Mouse (Mus musculus) liver, embryonic 11.5 days (tissue): ENCODE results near the gene Ddah1. TPM values are rescaled to one million over a fixed set of nuclear protein-coding genes. Genes with fewer than 3 reads are reported as not detected.
A peak's percentile ranks its signal among the peaks of the same experiment; 100 is the strongest.

Source experiments
- ATAC-seq: fragments of 200-750 bp; cut with Nextera tagmentation; replicated peaks from 2 replicates; pipeline ENCODE4 v1.8.0; 2017; ENCODE audit warnings: moderate number of reproducible peaks, mild to moderate bottlenecking, moderate TSS enrichment, moderate library complexity; ENCODE audit not compliant: low FRiP score
- DNase-seq: peaks from one replicate; pipeline ENCODE4 v3.0.0-alpha.2; 2017; ENCODE audit warnings: low spot score
- H3K27ac ChIP-seq: fragments of 300-500 bp; sonication (generic); 2 replicates; pipeline ENCODE4 v1.5.1; 2014; ENCODE audit warnings: mild to moderate bottlenecking, low read depth, low read length, control low read depth
- H3K27me3 ChIP-seq: fragments of 300-500 bp; sonication (generic); replicated peaks from 2 replicates; pipeline ENCODE4 v1.6.1; 2014; ENCODE audit warnings: low read length, mixed read lengths; ENCODE audit not compliant: control insufficient read depth, insufficient read depth
- H3K36me3 ChIP-seq: fragments of 300-500 bp; sonication (generic); 2 replicates; pipeline ENCODE4 v1.6.1; 2014; ENCODE audit warnings: mild to moderate bottlenecking, low read length, moderate library complexity, mixed read lengths; ENCODE audit not compliant: control insufficient read depth, insufficient read depth
- H3K4me1 ChIP-seq: fragments of 300-500 bp; sonication (generic); replicated peaks from 2 replicates; pipeline ENCODE4 v1.6.1; 2014; ENCODE audit warnings: low read length, mixed read lengths; ENCODE audit not compliant: control insufficient read depth, insufficient read depth
- H3K4me2 ChIP-seq: fragments of 300-500 bp; sonication (generic); 2 replicates; pipeline ENCODE4 v1.6.1; 2014; ENCODE audit warnings: mild to moderate bottlenecking, control low read depth, moderate library complexity
- H3K4me3 ChIP-seq: fragments of 300-500 bp; sonication (generic); 2 replicates; pipeline ENCODE4 v1.5.1; 2014; ENCODE audit warnings: low read depth, low read length, control low read depth
- H3K9ac ChIP-seq: fragments of 300-500 bp; sonication (generic); 2 replicates; pipeline ENCODE4 v1.6.1; 2014; ENCODE audit warnings: low read depth, low read length, control low read depth
- H3K9me3 ChIP-seq: fragments of 300-500 bp; sonication (generic); 2 replicates; pipeline ENCODE4 v1.6.1; 2016; ENCODE audit warnings: low read length, inconsistent platforms, mixed read lengths; ENCODE audit not compliant: control insufficient read depth
- WGBS: fragments of 180-500 bp; shearing (Covaris S2); extraction: QIAGEN DNeasy Blood & Tissue Kit; methylation state at CpG from one replicate; pipeline ENCODE4 v1.1.7; 2014; 5-methylcytosine and 5-hydroxymethylcytosine counted together
- polyA plus RNA-seq: library from polyadenylated mRNA; unstranded; fragments of >200 nt; fragmentation: Nextera tagmentation; extraction: Ambion mirVana; gene quantifications from 2 replicates; pipeline ENCODE4 v1.2.1, GENCODE M21; 2014

The Ddah1 gene
- polyA plus RNA-seq, 1 experiment from 2014 or later, result 50.2 TPM

GRCm38 (mm10) chr3:145789114-145789513 is 30.6 kb downstream of the Ddah1 start:
- H3K4me2 ChIP-seq, result no peak overlapping the region
- no peaks in the 10 kb centered on the region for H3K27me3 ChIP-seq
- ATAC-seq (no peak), DNase-seq (no peak)
- WGBS, result 87% methylated on average over 7 of the region's 7 CpGs
- no peak overlapping the region for H3K27ac ChIP-seq
- H3K36me3 ChIP-seq, result no peaks in the 10 kb centered on the region
- H3K9me3 ChIP-seq, result peaks cover 2% of the 10 kb centered on the region; the same call in 1 of the 2 replicates
- H3K4me3 ChIP-seq, result no peak overlapping the region
- H3K9ac ChIP-seq, result no peak overlapping the region
- H3K4me1 ChIP-seq, result peaks cover 9% of the 10 kb centered on the region

GRCm38 (mm10) chr3:145790233-145790632 is 31.8 kb downstream of the Ddah1 start:
- Histone ChIP-seq H3K4me2 (no peak overlapping the region), H3K36me3 (no peaks in the 10 kb centered on the region), H3K9ac (no peak overlapping the region), H3K4me1 (peaks cover 8% of the 10 kb centered on the region), H3K27me3 (no peaks in the 10 kb centered on the region), H3K4me3 (no peak overlapping the region), H3K9me3 (peaks cover 2% of the 10 kb centered on the region; the same call in 1 of the 2 replicates), H3K27ac (no peak overlapping the region)
- no peak for DNase-seq
- 67% methylated on average over 3 of the region's 3 CpGs for WGBS
- no peak for ATAC-seq

GRCm38 (mm10) chr3:145790709-145791108 is 32.2 kb downstream of the Ddah1 start:
- H3K27me3 ChIP-seq, result no peaks in the 10 kb centered on the region
- no peaks in the 10 kb centered on the region for H3K36me3 ChIP-seq
- ATAC-seq, result 0 out of 2 replicates have a peak, but pooled peaks have one; percentile 35
- H3K4me1 ChIP-seq, result peaks cover 8% of the 10 kb centered on the region
- no peak for DNase-seq
- H3K9ac ChIP-seq, result no peak overlapping the region
- WGBS, result 62% methylated on average over 4 of the region's 4 CpGs
- no peak overlapping the region for H3K4me3 ChIP-seq
- H3K27ac ChIP-seq, result 0 out of 2 replicates have a peak overlapping the region, but pooled peaks have one; percentile 9
- peaks cover 2% of the 10 kb centered on the region; the same call in 1 of the 2 replicates for H3K9me3 ChIP-seq
- H3K4me2 ChIP-seq, result no peak overlapping the region

- H3K27me3 ChIP-seq, result no peaks in the 10 kb centered on the region
- WGBS, result 82% methylated on average over 10 of the region's 10 CpGs
- H3K9me3 ChIP-seq, result peaks cover 2% of the 10 kb centered on the region; the same call in 1 of the 2 replicates
- H3K4me1 ChIP-seq, result peaks cover 22% of the 10 kb centered on the region
- H3K4me3 ChIP-seq, result no peak overlapping the region
- DNase-seq (no peak), ATAC-seq (no peak)
- H3K4me2 ChIP-seq, result no peak overlapping the region
- no peaks in the 10 kb centered on the region for H3K36me3 ChIP-seq
- H3K27ac ChIP-seq, result no peak overlapping the region
- H3K9ac ChIP-seq, result no peak overlapping the region
Measured at GRCm38 (mm10) chr3:145794355-145794754, 35.9 kb downstream of the Ddah1 start.

GRCm38 (mm10) chr3:145795896-145796295 is 37.4 kb downstream of the Ddah1 start:
- H3K27ac ChIP-seq, result no peak overlapping the region; the same call in 1 of the 2 replicates
- no peaks in the 10 kb centered on the region for H3K36me3 ChIP-seq
- no peak overlapping the region for H3K4me2 ChIP-seq
- 71% methylated on average over 7 of the region's 7 CpGs for WGBS
- peaks cover 22% of the 10 kb centered on the region for H3K4me1 ChIP-seq
- H3K27me3 ChIP-seq, result no peaks in the 10 kb centered on the region
- DNase-seq (no peak), ATAC-seq (no peak)
- no peak overlapping the region for H3K4me3 ChIP-seq
- H3K9me3 ChIP-seq, result peaks cover 2% of the 10 kb centered on the region; the same call in 1 of the 2 replicates
- no peak overlapping the region for H3K9ac ChIP-seq

GRCm38 (mm10) chr3:145798042-145798441 is 39.6 kb downstream of the Ddah1 start:
- H3K9ac ChIP-seq, result no peak overlapping the region
- peaks cover 2% of the 10 kb centered on the region; the same call in 1 of the 2 replicates for H3K9me3 ChIP-seq
- 0 out of 2 replicates have a peak overlapping the region, but pooled peaks have one; percentile 19 for H3K4me2 ChIP-seq
- no peaks in the 10 kb centered on the region for H3K36me3 ChIP-seq
- WGBS, result 55% methylated on average over 10 of the region's 10 CpGs
- peaks cover 22% of the 10 kb centered on the region for H3K4me1 ChIP-seq
- no peak for DNase-seq
- H3K4me3 ChIP-seq, result no peak overlapping the region
- H3K27ac ChIP-seq, result peak overlapping the region; percentile 2; the same call in 1 of the 2 replicates
- H3K27me3 ChIP-seq, result no peaks in the 10 kb centered on the region
- no peak for ATAC-seq

- peak overlapping the region; percentile 43; the same call in 1 of the 2 replicates for H3K27ac ChIP-seq
- ATAC-seq (peak; percentile 72), DNase-seq (peak; percentile 48)
- no peaks in the 10 kb centered on the region for H3K36me3 ChIP-seq
- H3K9me3 ChIP-seq, result peaks cover under 1% of the 10 kb centered on the region; the same call in 1 of the 2 replicates
- no peaks in the 10 kb centered on the region for H3K27me3 ChIP-seq
- H3K9ac ChIP-seq, result no peak overlapping the region
- WGBS, result 4% methylated on average over 6 of the region's 6 CpGs
- H3K4me2 ChIP-seq, result peak overlapping the region; percentile 20; the same call in 1 of the 2 replicates
- H3K4me1 ChIP-seq, result peaks cover 22% of the 10 kb centered on the region
- H3K4me3 ChIP-seq, result no peak overlapping the region
Measured at GRCm38 (mm10) chr3:145798751-145799188, 40.3 kb downstream of the Ddah1 start.

GRCm38 (mm10) chr3:145799365-145799764 is 40.9 kb downstream of the Ddah1 start:
- WGBS, result 36% methylated on average over 3 of the region's 3 CpGs
- H3K4me2 ChIP-seq, result 0 out of 2 replicates have a peak overlapping the region, but pooled peaks have one; percentile 4
- no peak overlapping the region for H3K9ac ChIP-seq
- H3K27me3 ChIP-seq, result no peaks in the 10 kb centered on the region
- no peak for ATAC-seq
- DNase-seq, result no peak
- peak overlapping the region; percentile 43; the same call in 1 of the 2 replicates for H3K27ac ChIP-seq
- no peaks in the 10 kb centered on the region for H3K36me3 ChIP-seq
- H3K4me1 ChIP-seq, result peaks cover 22% of the 10 kb centered on the region
- H3K9me3 ChIP-seq, result no peaks in the 10 kb centered on the region
- H3K4me3 ChIP-seq, result no peak overlapping the region

- H3K4me1 ChIP-seq, result peaks cover 22% of the 10 kb centered on the region
- H3K9ac ChIP-seq, result no peak overlapping the region
- no peaks in the 10 kb centered on the region for H3K9me3 ChIP-seq
- no peak overlapping the region for H3K4me3 ChIP-seq
- H3K4me2 ChIP-seq, result no peak overlapping the region
- WGBS, result 78% methylated on average over 6 of the region's 6 CpGs
- no peak overlapping the region for H3K27ac ChIP-seq
- ATAC-seq (no peak), DNase-seq (no peak)
- H3K27me3 ChIP-seq, result no peaks in the 10 kb centered on the region
- H3K36me3 ChIP-seq, result no peaks in the 10 kb centered on the region
Measured at GRCm38 (mm10) chr3:145802106-145802505, 43.6 kb downstream of the Ddah1 start.
